Mouse (Mus musculus): Measurements from ENCODE around the gene Slc10a3. TPM values are rescaled to one million over a fixed set of nuclear protein-coding genes. Genes with fewer than 3 reads are reported as not detected.

Gene Slc10a3
- total RNA-seq (2014; rRNA removed) (6.5 and 6.6 TPM in 2 replicates), polyA plus RNA-seq (2015; fragmentation: Nextera tagmentation; extraction: Ambion mirVana) (4.6 and 4.8 TPM in 2 replicates)

GRCm38 (mm10) chrX:74372888-74373549 is at the start of gene Slc10a3, which contains the start of gene Ubl4a:
Slc10a3 (minus strand) TSS chrX:74373349.
Ubl4a (minus strand) TSS chrX:74373218.
- H3K27ac ChIP-seq (ENCODE audit: low read depth, low read length) = no peak within 1 kb of the TSS
- WGBS = 34% methylated on average over 32 of the region's 32 CpGs
- no peaks in the 10 kb centered on the region for H3K4me1 ChIP-seq (ENCODE audit: insufficient read depth)
- peak; percentile 96 for ATAC-seq
- peak; percentile 90 for DNase-seq
- no peak for TF ChIP-seq CTCF (IDR thresholded peaks at IDR 0.05; ENCODE audit: low read depth)
- H3K4me2 ChIP-seq (ENCODE audit: low read depth) = peak within 1 kb of the TSS; percentile 53
- no peaks in the 10 kb centered on the region for H3K27me3 ChIP-seq (ENCODE audit: insufficient read depth, low read length)
- H3K9ac ChIP-seq = peak within 1 kb of the TSS; percentile 46
- H3K36me3 ChIP-seq (ENCODE audit: insufficient read depth) = no peaks in the 10 kb centered on the region
- H3K4me3 ChIP-seq (ENCODE audit: low read depth, low read length) = peak within 1 kb of the TSS; percentile 40
- H3K9me3 ChIP-seq (ENCODE audit: low read length) = no peaks in the 10 kb centered on the region

GRCm38 (mm10) chrX:74413377-74413776 is 40.2 kb upstream of the Slc10a3 start:
- 0 out of 2 replicates have a peak, but pooled peaks cover 5% of the 10 kb centered on the region for H3K36me3 ChIP-seq (ENCODE audit: insufficient read depth)

GRCm38 (mm10) chrX:74408340-74408739 is 35.2 kb upstream of the Slc10a3 start:
- 0 out of 2 replicates have a peak, but pooled peaks cover 5% of the 10 kb centered on the region for H3K36me3 ChIP-seq (ENCODE audit: insufficient read depth)
- WGBS = 49% methylated on average over 2 of the region's 2 CpGs
- ATAC-seq (no peak), DNase-seq (no peak)
- no peak for TF ChIP-seq CTCF (IDR thresholded peaks at IDR 0.05; ENCODE audit: low read depth)
- H3K4me1 ChIP-seq (ENCODE audit: insufficient read depth) = no peaks in the 10 kb centered on the region
- no peaks in the 10 kb centered on the region for H3K9me3 ChIP-seq (ENCODE audit: low read length)
- no peak overlapping the region for H3K9ac ChIP-seq
- H3K4me2 ChIP-seq (ENCODE audit: low read depth) = no peak overlapping the region
- H3K4me3 ChIP-seq (ENCODE audit: low read depth, low read length) = no peak overlapping the region
- no peak overlapping the region for H3K27ac ChIP-seq (ENCODE audit: low read depth, low read length)
- no peaks in the 10 kb centered on the region for H3K27me3 ChIP-seq (ENCODE audit: insufficient read depth, low read length)

More at GRCm38 (mm10) chrX:74413377-74413776, 40.2 kb upstream of the Slc10a3 start:
- peak; percentile 96 for TF ChIP-seq CTCF (IDR thresholded peaks at IDR 0.05; ENCODE audit: low read depth)
- Histone ChIP-seq H3K27ac (ENCODE audit: low read depth, low read length) (no peak overlapping the region), H3K9me3 (ENCODE audit: low read length) (no peaks in the 10 kb centered on the region), H3K4me3 (ENCODE audit: low read depth, low read length) (no peak overlapping the region), H3K27me3 (ENCODE audit: insufficient read depth, low read length) (no peaks in the 10 kb centered on the region), H3K4me2 (ENCODE audit: low read depth) (no peak overlapping the region), H3K4me1 (ENCODE audit: insufficient read depth) (no peaks in the 10 kb centered on the region), H3K9ac (no peak overlapping the region)
- peak; percentile 96 for ATAC-seq
- DNase-seq = peak; percentile 86

- ATAC-seq (no peak), DNase-seq (no peak)
- no peak overlapping the region for H3K27ac ChIP-seq (ENCODE audit: low read depth, low read length)
- no peaks in the 10 kb centered on the region for H3K4me1 ChIP-seq (ENCODE audit: insufficient read depth)
- TF ChIP-seq CTCF (IDR thresholded peaks at IDR 0.05; ENCODE audit: low read depth) = no peak
- H3K4me3 ChIP-seq (ENCODE audit: low read depth, low read length) = no peak overlapping the region
- no peaks in the 10 kb centered on the region for H3K9me3 ChIP-seq (ENCODE audit: low read length)
- 79% methylated on average over 3 of the region's 3 CpGs for WGBS
- H3K4me2 ChIP-seq (ENCODE audit: low read depth) = no peak overlapping the region
- H3K36me3 ChIP-seq (ENCODE audit: insufficient read depth) = no peaks in the 10 kb centered on the region
- no peaks in the 10 kb centered on the region for H3K27me3 ChIP-seq (ENCODE audit: insufficient read depth, low read length)
- H3K9ac ChIP-seq = no peak overlapping the region
These were observed 27.0 kb upstream of the Slc10a3 start for GRCm38 (mm10) chrX:74400136-74400535.

- H3K36me3 ChIP-seq (ENCODE audit: insufficient read depth) = no peaks in the 10 kb centered on the region
- H3K9ac ChIP-seq = peak within 1 kb of the TSS; percentile 75
- WGBS = 27% methylated on average over 30 of the region's 30 CpGs
- DNase-seq = peak; percentile 84
- ATAC-seq = peak; percentile 100
- no peaks in the 10 kb centered on the region for H3K27me3 ChIP-seq (ENCODE audit: insufficient read depth, low read length)
- peak; percentile 67 for TF ChIP-seq CTCF (IDR thresholded peaks at IDR 0.05; ENCODE audit: low read depth)
- H3K4me1 ChIP-seq (ENCODE audit: insufficient read depth) = 0 out of 2 replicates have a peak, but pooled peaks cover 4% of the 10 kb centered on the region
- peak within 1 kb of the TSS; percentile 90 for H3K27ac ChIP-seq (ENCODE audit: low read depth, low read length)
- H3K4me2 ChIP-seq (ENCODE audit: low read depth) = peak within 1 kb of the TSS; percentile 57
- no peaks in the 10 kb centered on the region for H3K9me3 ChIP-seq (ENCODE audit: low read length)
- peak within 1 kb of the TSS; percentile 48 for H3K4me3 ChIP-seq (ENCODE audit: low read depth, low read length)
These were observed 19.6 kb upstream of the Slc10a3 start, which contains the start of the genes Fam3a and Ikbkg for GRCm38 (mm10) chrX:74392535-74393443. Fam3a (minus strand) TSS chrX:74393272. Ikbkg (plus strand) TSS chrX:74393290.

- Histone ChIP-seq H3K9ac (no peak overlapping the region), H3K9me3 (ENCODE audit: low read length) (no peaks in the 10 kb centered on the region)
These were observed 15.0 kb upstream of the Slc10a3 start for GRCm38 (mm10) chrX:74388153-74388552.

More at GRCm38 (mm10) chrX:74388153-74388552, 15.0 kb upstream of the Slc10a3 start:
- Histone ChIP-seq H3K27ac (ENCODE audit: low read depth, low read length) (no peak overlapping the region), H3K4me3 (ENCODE audit: low read depth, low read length) (no peak overlapping the region), H3K36me3 (ENCODE audit: insufficient read depth) (no peaks in the 10 kb centered on the region), H3K27me3 (ENCODE audit: insufficient read depth, low read length) (no peaks in the 10 kb centered on the region), H3K4me2 (ENCODE audit: low read depth) (no peak overlapping the region), H3K4me1 (ENCODE audit: insufficient read depth) (0 out of 2 replicates have a peak, but pooled peaks cover 4% of the 10 kb centered on the region)
- no peak for TF ChIP-seq CTCF (IDR thresholded peaks at IDR 0.05; ENCODE audit: low read depth)
- no peak for DNase-seq
- no peak for ATAC-seq
